Mouse (Mus musculus) lung, postnatal 0 days (tissue): ENCODE results near the gene Magi1. TPM values are rescaled to one million over a fixed set of nuclear protein-coding genes. Genes with fewer than 3 reads are reported as not detected.
A peak's percentile ranks its signal among the peaks of the same experiment; 100 is the strongest.

ENCODE experiments used
- ATAC-seq: fragments of 200-750 bp; cut with Nextera tagmentation; 2 replicates; pipeline ENCODE4 v1.8.0; 2017; ENCODE audit warnings: moderate library complexity
- DNase-seq: peaks from one replicate; pipeline ENCODE4 v3.0.0-alpha.2; 2016; ENCODE audit warnings: low spot score
- H3K27ac ChIP-seq: fragments of 300-500 bp; sonication (generic); 2 replicates; pipeline ENCODE4 v1.5.1; 2014; ENCODE audit warnings: antibody characterized with exemption, mild to moderate bottlenecking, low read length, mixed read lengths
- H3K27me3 ChIP-seq: fragments of 300-500 bp; sonication (generic); replicated peaks from 2 replicates; pipeline ENCODE4 v1.6.1; 2014; ENCODE audit warnings: low read length, mixed read lengths; ENCODE audit not compliant: insufficient read depth
- H3K36me3 ChIP-seq: fragments of 300-500 bp; sonication (generic); 2 replicates; pipeline ENCODE4 v1.6.1; 2014; ENCODE audit warnings: low read length, mixed read lengths; ENCODE audit not compliant: insufficient read depth
- H3K4me1 ChIP-seq: fragments of 300-500 bp; sonication (generic); 2 replicates; pipeline ENCODE4 v1.6.1; 2014; ENCODE audit warnings: antibody characterized with exemption, low read depth, low read length, mixed read lengths; ENCODE audit not compliant: insufficient read depth
- H3K4me2 ChIP-seq: fragments of 300-500 bp; sonication (generic); replicated peaks from 2 replicates; pipeline ENCODE4 v1.6.1; 2014; ENCODE audit warnings: low read depth, mild to moderate bottlenecking, low read length, moderate library complexity, mixed read lengths
- H3K4me3 ChIP-seq: fragments of 300-500 bp; sonication (generic); 2 replicates; pipeline ENCODE4 v1.5.1; 2014; ENCODE audit warnings: low read depth, low read length
- H3K9ac ChIP-seq: fragments of 300-500 bp; sonication (generic); replicated peaks from 2 replicates; pipeline ENCODE4 v1.6.1; 2014; ENCODE audit warnings: low read depth, mild to moderate bottlenecking
- H3K9me3 ChIP-seq: fragments of 300-500 bp; sonication (generic); 2 replicates; pipeline ENCODE4 v1.6.1; 2016; ENCODE audit warnings: low read length, mixed read lengths
- CTCF ChIP-seq: IDR thresholded peaks from 2 replicates; pipeline ENCODE4 v1.5.1; 2016; ENCODE audit warnings: antibody characterized with exemption, mild to moderate bottlenecking
- EP300 ChIP-seq: IDR thresholded peaks from 2 replicates; pipeline ENCODE4 v1.6.1; 2016; ENCODE audit warnings: antibody characterized with exemption, mild to moderate bottlenecking, control low read depth
- WGBS: fragments of 180-500 bp; shearing (Covaris S2); extraction: QIAGEN DNeasy Blood & Tissue Kit; methylation state at CpG from one replicate; pipeline ENCODE4 v1.1.7; 2014; 5-methylcytosine and 5-hydroxymethylcytosine counted together
- polyA plus RNA-seq: library from polyadenylated mRNA; unstranded; fragments of >200 nt; fragmentation: Nextera tagmentation; extraction: Ambion mirVana; gene quantifications from 2 replicates; pipeline ENCODE4 v1.2.1, GENCODE M21; 2015

Magi1 gene
- polyA plus RNA-seq, 1 experiment from 2014 or later: 10.7 TPM

DNA sequence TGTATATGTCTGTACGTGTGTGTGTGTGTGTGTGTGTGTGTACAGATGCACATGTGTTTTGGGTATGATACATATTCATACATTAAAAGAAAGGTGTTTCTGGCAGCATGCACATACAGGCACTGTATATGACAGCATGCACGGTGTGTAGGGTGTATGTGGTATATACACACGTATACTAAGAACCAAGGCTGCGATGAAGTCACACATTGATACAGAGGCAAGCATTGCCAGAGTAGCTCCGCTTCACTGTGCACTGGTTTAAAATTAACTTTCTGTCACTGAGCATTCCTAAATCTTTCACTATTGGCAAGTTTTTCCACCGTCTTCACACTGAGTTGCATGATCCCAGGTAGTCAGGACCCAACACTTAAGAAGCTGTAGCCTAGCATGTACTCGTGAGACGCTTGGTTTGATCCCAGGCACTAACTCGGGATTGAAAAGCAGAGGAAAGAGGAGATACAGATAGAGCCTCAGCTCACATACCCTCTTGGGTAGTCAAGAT, 34.4 kb downstream of the Magi1 start:
- Histone ChIP-seq H3K4me2 (no peak overlapping the region), H3K9me3 (no peaks in the 10 kb centered on the region), H3K36me3 (no peaks in the 10 kb centered on the region), H3K9ac (no peak overlapping the region), H3K4me1 (0 out of 2 replicates have a peak, but pooled peaks cover 4% of the 10 kb centered on the region), H3K27me3 (no peaks in the 10 kb centered on the region), H3K27ac (no peak overlapping the region), H3K4me3 (no peak overlapping the region)
- no peak for DNase-seq
- 69% methylated on average over 9 of the region's 9 CpGs for WGBS
- TF ChIP-seq EP300: no peak
- no peak for TF ChIP-seq CTCF
- no peak for ATAC-seq

DNA sequence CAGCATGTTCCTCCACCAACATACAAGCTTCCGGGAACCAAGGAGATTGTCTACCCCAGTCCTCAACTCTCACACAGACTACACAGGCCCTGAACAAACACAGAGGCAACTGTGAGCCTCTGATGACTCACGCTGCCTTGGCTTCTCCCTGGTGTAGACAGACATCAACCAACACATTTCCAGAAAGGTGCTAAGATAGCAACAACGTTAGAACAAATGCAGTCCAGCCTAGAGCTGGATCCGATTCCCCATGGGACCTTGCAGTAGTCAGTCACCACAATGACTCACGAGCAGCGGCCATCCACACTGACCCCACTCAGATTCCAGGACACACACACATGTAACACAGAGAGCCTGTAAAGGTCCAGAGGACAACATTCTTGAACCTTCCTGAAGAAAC, 42.5 kb downstream of the Magi1 start:
- peaks cover 11% of the 10 kb centered on the region; the same call in 1 of the 2 replicates for H3K4me1 ChIP-seq
- no peak overlapping the region for H3K4me3 ChIP-seq
- H3K27ac ChIP-seq: no peak overlapping the region
- no peak overlapping the region for H3K9ac ChIP-seq
- DNase-seq: peak; percentile 39
- no peaks in the 10 kb centered on the region for H3K27me3 ChIP-seq
- TF ChIP-seq CTCF (no peak), EP300 (no peak)
- 48% methylated on average over 6 of the region's 6 CpGs for WGBS
- no peaks in the 10 kb centered on the region for H3K9me3 ChIP-seq
- no peak overlapping the region for H3K4me2 ChIP-seq
- ATAC-seq: peak; percentile 72
- H3K36me3 ChIP-seq: no peaks in the 10 kb centered on the region

DNA sequence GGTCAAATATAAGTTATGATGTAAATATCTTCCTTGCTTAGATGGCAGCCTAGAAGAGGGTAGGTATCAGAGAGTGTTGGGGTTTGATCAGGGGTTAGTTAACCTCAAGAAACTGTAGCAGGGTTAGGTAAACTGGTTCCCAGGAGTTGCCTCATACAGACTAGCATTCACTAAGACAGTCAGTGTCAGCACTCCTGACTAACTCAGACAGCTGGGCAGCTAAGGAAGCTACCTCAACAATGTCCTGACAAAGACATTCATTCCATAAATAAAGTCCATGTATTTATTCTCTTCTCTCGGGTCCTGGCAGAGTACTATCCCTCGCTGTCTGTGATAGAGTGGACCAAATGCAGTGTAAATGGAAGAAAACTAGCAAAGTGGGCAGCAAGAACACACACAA, 45.1 kb downstream of the Magi1 start:
- H3K27ac ChIP-seq: no peak overlapping the region
- no peak overlapping the region for H3K4me3 ChIP-seq
- H3K36me3 ChIP-seq: no peaks in the 10 kb centered on the region
- no peak for DNase-seq
- no peaks in the 10 kb centered on the region for H3K27me3 ChIP-seq
- ATAC-seq: no peak
- TF ChIP-seq EP300 (no peak), CTCF (no peak)
- peaks cover 11% of the 10 kb centered on the region; the same call in 1 of the 2 replicates for H3K4me1 ChIP-seq
- no peaks in the 10 kb centered on the region for H3K9me3 ChIP-seq
- H3K9ac ChIP-seq: no peak overlapping the region
- WGBS: 42% methylated on average over 2 of the region's 2 CpGs
- no peak overlapping the region for H3K4me2 ChIP-seq

- DNase-seq (no peak), ATAC-seq (no peak)
- Histone ChIP-seq H3K27me3 (no peaks in the 10 kb centered on the region), H3K36me3 (no peaks in the 10 kb centered on the region), H3K4me1 (peaks cover 11% of the 10 kb centered on the region; the same call in 1 of the 2 replicates), H3K4me2 (no peak overlapping the region), H3K9me3 (no peaks in the 10 kb centered on the region), H3K27ac (no peak overlapping the region), H3K9ac (no peak overlapping the region), H3K4me3 (no peak overlapping the region)
- WGBS: 65% methylated on average over 2 of the region's 2 CpGs
- TF ChIP-seq CTCF: no peak
- TF ChIP-seq EP300: peak; percentile 86
These were observed 46.8 kb downstream of the Magi1 start for GRCm38 (mm10) chr6:94236899-94237298.

GRCm38 (mm10) chr6:94232243-94232785, 51.4 kb downstream of the Magi1 start:
- Histone ChIP-seq H3K27ac (no peak overlapping the region), H3K27me3 (no peaks in the 10 kb centered on the region), H3K4me3 (no peak overlapping the region), H3K4me1 (peaks cover 7% of the 10 kb centered on the region; the same call in 1 of the 2 replicates), H3K4me2 (no peak overlapping the region), H3K9ac (no peak overlapping the region), H3K9me3 (no peaks in the 10 kb centered on the region), H3K36me3 (no peaks in the 10 kb centered on the region)
- ATAC-seq: no peak
- WGBS: 34% methylated on average over 3 of the region's 3 CpGs
- TF ChIP-seq CTCF (no peak), EP300 (no peak)
- DNase-seq: no peak

- H3K4me1 ChIP-seq: peaks cover 7% of the 10 kb centered on the region; the same call in 1 of the 2 replicates
- H3K4me2 ChIP-seq: no peak overlapping the region
- DNase-seq: no peak
These were observed 51.9 kb downstream of the Magi1 start for GRCm38 (mm10) chr6:94231831-94232230.

More at GRCm38 (mm10) chr6:94231831-94232230, 51.9 kb downstream of the Magi1 start:
- H3K27ac ChIP-seq: no peak overlapping the region; the same call in 1 of the 2 replicates
- 45% methylated on average over 4 of the region's 4 CpGs for WGBS
- H3K9ac ChIP-seq: no peak overlapping the region
- no peaks in the 10 kb centered on the region for H3K9me3 ChIP-seq
- H3K4me3 ChIP-seq: no peak overlapping the region
- H3K27me3 ChIP-seq: no peaks in the 10 kb centered on the region
- TF ChIP-seq EP300 (no peak), CTCF (no peak)
- no peaks in the 10 kb centered on the region for H3K36me3 ChIP-seq
- ATAC-seq: no peak
